Mouse (Mus musculus) midbrain, embryonic 12.5 days (tissue): ENCODE data around the gene Ttc17. TPM values are rescaled to one million over a fixed set of nuclear protein-coding genes. Genes with fewer than 3 reads are reported as not detected.

Source experiments
- ATAC-seq: fragments of 200-750 bp; cut with Nextera tagmentation; 2 replicates; pipeline ENCODE4 v1.8.0; 2017; ENCODE audit warnings: low read depth, moderate TSS enrichment, moderate library complexity; ENCODE audit not compliant: low FRiP score
- H3K27ac ChIP-seq: fragments of 300-500 bp; sonication (generic); replicated peaks from 2 replicates; pipeline ENCODE4 v1.5.1; 2016; ENCODE audit warnings: mild to moderate bottlenecking
- H3K27me3 ChIP-seq: fragments of 300-500 bp; sonication (generic); 2 replicates; pipeline ENCODE4 v1.6.1; 2016; ENCODE audit warnings: mild to moderate bottlenecking
- H3K36me3 ChIP-seq: fragments of 300-500 bp; sonication (generic); 2 replicates; pipeline ENCODE4 v1.6.1; 2016
- H3K4me1 ChIP-seq: fragments of 300-500 bp; sonication (generic); 2 replicates; pipeline ENCODE4 v1.6.1; 2016
- H3K4me2 ChIP-seq: fragments of 300-500 bp; sonication (generic); replicated peaks from 2 replicates; pipeline ENCODE4 v1.6.1; 2016; ENCODE audit warnings: mild to moderate bottlenecking, moderate library complexity
- H3K4me3 ChIP-seq: fragments of 300-500 bp; sonication (generic); 2 replicates; pipeline ENCODE4 v1.5.1; 2016; ENCODE audit warnings: mild to moderate bottlenecking
- H3K9ac ChIP-seq: fragments of 300-500 bp; sonication (generic); replicated peaks from 2 replicates; pipeline ENCODE4 v1.6.1; 2016; ENCODE audit warnings: mild to moderate bottlenecking, moderate library complexity
- H3K9me3 ChIP-seq: fragments of 300-500 bp; sonication (generic); 2 replicates; pipeline ENCODE4 v1.6.1; 2016; ENCODE audit warnings: mild to moderate bottlenecking
- WGBS: fragments of 180-500 bp; shearing (Covaris S2); methylation state at CpG from one replicate; pipeline ENCODE4 v1.1.7; 2016; 5-methylcytosine and 5-hydroxymethylcytosine counted together
- polyA plus RNA-seq: library from polyadenylated mRNA; unstranded; fragments of >200 nt; fragmentation: Nextera tagmentation; extraction: Ambion mirVana; gene quantifications from 2 replicates; pipeline ENCODE4 v1.2.1, GENCODE M21; 2016

Gene Ttc17
- 17.4 and 20.0 TPM in 2 replicates for polyA plus RNA-seq

DNA sequence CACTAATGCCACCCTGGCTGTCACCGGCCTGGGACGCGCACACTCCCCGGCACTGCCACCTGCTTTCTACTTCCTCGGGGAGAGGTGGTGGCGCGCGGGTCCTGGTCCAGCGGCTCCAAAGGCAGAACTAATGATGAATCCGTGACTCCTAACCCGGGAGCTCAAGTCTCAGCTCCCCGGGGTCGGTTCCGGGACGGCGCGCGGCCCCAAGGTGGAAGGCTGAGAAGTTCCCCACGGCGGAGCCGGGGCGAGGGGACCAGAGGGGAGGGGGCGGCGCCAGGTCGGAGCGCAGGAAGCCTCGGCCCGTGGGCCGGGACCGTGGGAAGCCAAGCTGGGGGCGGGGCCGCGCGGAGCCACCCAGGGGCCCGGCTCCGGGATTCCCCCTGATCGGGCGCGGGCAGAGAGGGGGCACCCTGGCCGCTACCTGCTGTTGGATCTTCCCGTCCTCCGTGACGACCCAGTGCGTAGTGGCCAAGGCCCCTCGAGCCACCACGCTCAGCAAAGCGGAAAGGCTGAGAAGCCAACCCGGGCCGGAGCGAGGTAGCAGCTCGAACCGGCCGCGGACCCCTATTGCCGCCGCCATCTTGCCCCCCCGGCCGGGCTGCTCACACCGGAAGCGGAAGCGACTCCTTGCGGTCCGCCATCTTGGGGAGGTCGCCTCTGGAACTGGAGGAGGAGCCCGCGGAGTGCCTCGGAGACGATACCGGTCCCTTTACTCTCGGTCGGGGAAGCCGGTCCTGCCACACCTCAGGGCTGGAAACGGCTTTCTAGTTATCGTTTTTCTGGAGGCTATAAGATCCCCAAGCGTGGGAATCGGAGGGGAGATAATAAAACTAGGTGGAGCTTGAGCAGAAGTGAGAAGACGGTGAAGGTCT lies at the start of gene Ttc17:
Ttc17 (minus strand) TSS at position 607 of the 875 bp plus-strand sequence.
- Histone ChIP-seq H3K4me3 (peak within 1 kb of the TSS; percentile 97), H3K4me1 (peaks cover 30% of the 10 kb centered on the region), H3K36me3 (peaks cover 11% of the 10 kb centered on the region), H3K4me2 (peak within 1 kb of the TSS; percentile 68), H3K27ac (peak within 1 kb of the TSS; percentile 91), H3K9ac (peak within 1 kb of the TSS; percentile 86), H3K9me3 (no peaks in the 10 kb centered on the region), H3K27me3 (no peaks in the 10 kb centered on the region)
- ATAC-seq: peak; percentile 95
- WGBS: under 1% methylated on average over 74 of the region's 77 CpGs

DNA sequence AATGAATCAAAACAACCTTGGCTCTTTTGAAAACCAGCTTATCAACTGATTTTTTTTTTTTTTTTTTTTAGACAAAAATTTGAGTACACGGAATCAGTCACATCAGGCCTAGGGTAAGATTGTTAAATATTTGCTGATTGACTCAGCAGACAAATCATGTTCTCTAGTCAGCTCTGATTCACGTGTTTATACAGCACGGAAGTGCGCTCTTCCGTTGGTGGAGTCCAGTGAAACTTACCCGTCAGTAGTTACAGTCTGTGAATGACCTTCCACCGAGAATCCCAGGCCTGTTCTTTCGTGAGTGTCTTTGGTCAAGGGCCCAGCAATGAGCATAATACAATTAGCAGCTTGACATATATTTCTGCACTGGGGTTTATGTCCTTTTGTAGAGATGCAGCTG lies 43.2 kb upstream of the Ttc17 start:
- H3K27me3 ChIP-seq: no peaks in the 10 kb centered on the region
- 88% methylated on average over 8 of the region's 8 CpGs for WGBS

DNA sequence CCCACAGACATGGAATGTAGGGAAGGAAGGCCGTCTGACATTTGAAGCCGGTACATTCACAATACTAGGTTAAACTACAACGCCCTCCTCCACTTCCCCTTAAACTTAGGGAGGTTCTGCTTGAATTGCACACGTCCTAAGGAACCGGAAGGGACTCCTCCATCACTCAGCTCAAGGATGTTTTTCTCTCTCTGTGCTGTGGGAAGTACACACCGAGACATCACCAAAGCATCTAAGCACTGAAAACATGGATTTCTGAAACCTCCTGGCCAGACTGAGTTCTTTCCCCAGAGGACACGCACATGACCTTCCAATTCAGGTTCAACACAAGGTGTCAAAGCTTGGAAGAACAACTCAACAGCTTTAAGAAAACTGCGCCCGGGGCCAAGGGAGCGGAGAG lies 30.5 kb upstream of the Ttc17 start:
- no peaks in the 10 kb centered on the region for H3K36me3 ChIP-seq
- H3K27me3 ChIP-seq: no peaks in the 10 kb centered on the region
- H3K27ac ChIP-seq: 0 out of 2 replicates have a peak overlapping the region, but pooled peaks have one; percentile 79
- WGBS: 1% methylated on average over 10 of the region's 10 CpGs
- H3K4me2 ChIP-seq: peak overlapping the region; percentile 95
- no peaks in the 10 kb centered on the region for H3K9me3 ChIP-seq
- ATAC-seq: no peak
- H3K4me3 ChIP-seq: peak overlapping the region; percentile 79
- peaks cover 23% of the 10 kb centered on the region for H3K4me1 ChIP-seq
- peak overlapping the region; percentile 91 for H3K9ac ChIP-seq

More for the DNA sequence above, 43.2 kb upstream of the Ttc17 start:
- Histone ChIP-seq H3K4me3 (no peak overlapping the region), H3K4me2 (no peak overlapping the region), H3K9me3 (no peaks in the 10 kb centered on the region), H3K9ac (no peak overlapping the region), H3K27ac (no peak overlapping the region), H3K36me3 (no peaks in the 10 kb centered on the region), H3K4me1 (no peaks in the 10 kb centered on the region)
- ATAC-seq: no peak

DNA sequence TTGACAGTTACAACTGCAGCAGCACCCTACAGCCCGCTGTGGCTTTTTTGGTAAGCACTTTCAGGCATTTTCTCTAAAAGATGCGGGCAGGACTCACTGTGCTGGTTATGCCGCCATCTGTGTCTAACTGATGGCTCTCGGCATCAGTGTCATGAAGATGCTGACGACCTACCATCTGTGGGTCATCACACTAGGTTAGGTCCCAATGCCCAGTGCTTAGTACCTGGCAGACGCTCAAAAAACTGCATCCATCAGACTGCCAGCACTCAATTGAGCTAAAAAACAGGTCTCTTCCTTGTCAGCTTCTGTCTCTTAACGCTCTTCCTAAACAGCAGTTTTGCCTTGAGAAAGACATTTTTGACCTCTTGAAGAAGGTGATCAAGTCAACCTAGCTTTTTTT lies 29.0 kb upstream of the Ttc17 start:
- Histone ChIP-seq H3K36me3 (no peaks in the 10 kb centered on the region), H3K9me3 (no peaks in the 10 kb centered on the region), H3K4me1 (peaks cover 23% of the 10 kb centered on the region), H3K27me3 (no peaks in the 10 kb centered on the region), H3K9ac (no peak overlapping the region), H3K27ac (no peak overlapping the region), H3K4me2 (no peak overlapping the region), H3K4me3 (no peak overlapping the region)
- no peak for ATAC-seq
- WGBS: 85% methylated on average over 7 of the region's 7 CpGs

DNA sequence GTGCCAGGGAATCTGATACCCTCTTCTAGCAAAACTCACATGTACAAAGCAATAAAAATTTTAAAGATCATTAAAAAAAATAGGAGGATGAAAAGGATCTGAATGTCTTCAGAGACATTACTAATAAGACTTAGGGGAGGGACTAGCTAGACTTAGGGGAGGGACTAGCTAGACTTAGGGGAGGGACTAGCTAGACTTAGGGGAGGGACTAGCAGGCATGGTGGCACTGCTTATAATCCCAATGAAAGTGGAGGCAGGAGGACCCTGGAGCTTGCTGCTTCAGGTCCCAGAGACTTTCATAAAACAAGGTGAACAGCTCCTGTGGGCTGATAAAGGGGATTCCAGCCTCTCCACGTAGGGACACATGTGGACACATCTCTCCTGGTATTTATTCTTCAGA lies 28.3 kb upstream of the Ttc17 start:
- Histone ChIP-seq H3K4me3 (no peak overlapping the region), H3K4me1 (peaks cover 23% of the 10 kb centered on the region), H3K27me3 (no peaks in the 10 kb centered on the region), H3K9ac (no peak overlapping the region), H3K27ac (no peak overlapping the region), H3K9me3 (no peaks in the 10 kb centered on the region), H3K36me3 (no peaks in the 10 kb centered on the region), H3K4me2 (no peak overlapping the region)
- no peak for ATAC-seq
- 50% methylated on average over 1 of the region's 1 CpGs for WGBS

DNA sequence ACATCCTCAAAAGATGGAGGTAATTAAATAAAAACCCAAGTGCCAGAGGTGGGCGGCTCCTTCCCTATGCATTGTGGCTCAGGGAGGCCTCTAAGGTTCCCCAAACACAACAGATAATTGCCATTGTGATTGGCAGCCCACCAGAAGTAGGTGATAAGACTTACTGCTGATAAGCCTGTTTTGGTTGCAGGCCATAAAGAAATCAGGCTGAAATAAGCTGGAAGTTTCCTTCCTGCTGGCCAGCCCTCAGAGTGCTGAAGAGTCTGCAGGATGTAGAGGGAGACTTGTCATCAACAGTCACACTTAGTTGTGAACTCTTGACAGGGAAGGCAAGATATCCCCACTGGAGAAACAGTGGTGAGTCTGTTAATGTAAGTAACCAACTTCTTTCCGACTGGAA lies 25.7 kb upstream of the Ttc17 start:
- WGBS: 85% methylated on average over 2 of the region's 2 CpGs
- Histone ChIP-seq H3K4me3 (no peak overlapping the region), H3K27me3 (no peaks in the 10 kb centered on the region), H3K27ac (no peak overlapping the region), H3K9me3 (no peaks in the 10 kb centered on the region), H3K4me2 (no peak overlapping the region), H3K9ac (no peak overlapping the region), H3K4me1 (peaks cover 23% of the 10 kb centered on the region), H3K36me3 (0 out of 2 replicates have a peak, but pooled peaks cover 7% of the 10 kb centered on the region)
- no peak for ATAC-seq

DNA sequence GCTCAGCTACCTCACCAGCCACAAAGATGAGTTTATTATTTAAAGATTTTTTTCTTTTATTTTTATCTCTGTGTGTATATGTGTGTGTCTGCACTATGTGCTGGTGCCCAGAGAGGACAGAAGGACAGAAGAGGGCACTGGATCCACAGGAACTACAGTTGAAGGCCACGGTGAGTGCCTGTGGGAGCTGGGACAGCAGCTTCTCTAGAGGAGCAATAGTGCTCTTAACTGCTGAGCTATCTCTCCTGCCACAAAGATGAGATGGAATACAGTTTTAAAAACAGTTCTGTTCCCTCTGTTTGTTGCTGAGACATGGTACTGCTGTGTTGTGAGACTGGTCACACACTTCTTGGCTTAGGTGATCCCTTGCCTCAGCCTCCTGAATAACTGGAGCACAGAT lies 22.0 kb upstream of the Ttc17 start:
- no peak for ATAC-seq
- H3K9ac ChIP-seq: no peak overlapping the region
- H3K4me2 ChIP-seq: no peak overlapping the region
- no peaks in the 10 kb centered on the region for H3K27me3 ChIP-seq
- no peaks in the 10 kb centered on the region for H3K9me3 ChIP-seq
- H3K4me1 ChIP-seq: no peaks in the 10 kb centered on the region
- WGBS: 91% methylated on average over 1 of the region's 1 CpGs
- H3K27ac ChIP-seq: no peak overlapping the region
- no peak overlapping the region for H3K4me3 ChIP-seq
- peaks cover 36% of the 10 kb centered on the region for H3K36me3 ChIP-seq

DNA sequence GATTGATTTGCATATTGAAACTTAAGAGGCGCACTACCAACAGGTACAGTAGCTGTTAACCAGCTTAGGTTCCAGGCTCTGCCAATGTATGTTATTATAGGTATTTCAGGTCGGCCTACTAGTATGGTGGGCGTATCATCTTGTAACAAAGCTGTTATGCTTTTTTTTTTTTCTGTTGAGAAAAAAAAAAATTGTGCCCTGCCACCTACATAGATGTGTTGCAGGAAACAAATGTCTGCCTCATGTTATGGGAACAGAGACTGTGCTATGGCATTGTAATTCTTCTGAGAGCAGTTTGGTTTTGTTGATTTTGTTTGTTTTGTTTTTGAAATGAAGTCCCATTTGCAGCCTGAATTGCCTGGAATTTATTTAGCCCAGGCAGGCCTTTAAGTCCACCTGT lies 952 bp upstream of the Ttc17 start:
- Histone ChIP-seq H3K27ac (no peak overlapping the region), H3K27me3 (no peaks in the 10 kb centered on the region), H3K36me3 (peaks cover 19% of the 10 kb centered on the region), H3K4me1 (peaks cover 30% of the 10 kb centered on the region), H3K9me3 (no peaks in the 10 kb centered on the region), H3K9ac (peak overlapping the region; percentile 52), H3K4me2 (peak overlapping the region; percentile 68), H3K4me3 (peak overlapping the region; percentile 97)
- no peak for ATAC-seq
- WGBS: 45% methylated on average over 3 of the region's 3 CpGs

DNA sequence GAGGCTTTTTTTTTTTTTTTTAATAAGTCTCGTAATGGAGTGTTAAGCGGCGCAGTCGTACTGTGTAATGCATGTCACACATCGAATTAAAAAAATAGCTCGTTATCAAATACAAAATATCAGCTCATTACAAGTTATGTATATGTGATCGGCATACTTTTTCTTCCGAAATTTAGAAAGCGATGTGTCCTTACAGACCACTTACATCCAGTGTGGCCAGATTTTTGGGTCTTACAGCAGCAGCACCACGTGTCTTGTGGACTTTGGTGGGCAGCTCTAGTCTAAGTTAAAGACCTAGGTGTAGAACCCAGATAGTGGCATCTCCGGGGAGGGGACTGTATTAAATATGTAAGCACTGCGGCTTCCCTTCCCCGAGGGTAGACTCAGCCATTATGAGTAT lies 532 bp upstream of the Ttc17 start:
- no peaks in the 10 kb centered on the region for H3K9me3 ChIP-seq
- no peaks in the 10 kb centered on the region for H3K27me3 ChIP-seq
- peaks cover 30% of the 10 kb centered on the region for H3K4me1 ChIP-seq
- 5% methylated on average over 13 of the region's 13 CpGs for WGBS
- peak overlapping the region; percentile 52 for H3K9ac ChIP-seq
- H3K4me2 ChIP-seq: peak overlapping the region; percentile 68
- peak overlapping the region; percentile 97 for H3K4me3 ChIP-seq
- peaks cover 16% of the 10 kb centered on the region for H3K36me3 ChIP-seq
- peak; percentile 34; the same call in 1 of the 2 replicates for ATAC-seq
- peak overlapping the region; percentile 91; the same call in 1 of the 2 replicates for H3K27ac ChIP-seq

DNA sequence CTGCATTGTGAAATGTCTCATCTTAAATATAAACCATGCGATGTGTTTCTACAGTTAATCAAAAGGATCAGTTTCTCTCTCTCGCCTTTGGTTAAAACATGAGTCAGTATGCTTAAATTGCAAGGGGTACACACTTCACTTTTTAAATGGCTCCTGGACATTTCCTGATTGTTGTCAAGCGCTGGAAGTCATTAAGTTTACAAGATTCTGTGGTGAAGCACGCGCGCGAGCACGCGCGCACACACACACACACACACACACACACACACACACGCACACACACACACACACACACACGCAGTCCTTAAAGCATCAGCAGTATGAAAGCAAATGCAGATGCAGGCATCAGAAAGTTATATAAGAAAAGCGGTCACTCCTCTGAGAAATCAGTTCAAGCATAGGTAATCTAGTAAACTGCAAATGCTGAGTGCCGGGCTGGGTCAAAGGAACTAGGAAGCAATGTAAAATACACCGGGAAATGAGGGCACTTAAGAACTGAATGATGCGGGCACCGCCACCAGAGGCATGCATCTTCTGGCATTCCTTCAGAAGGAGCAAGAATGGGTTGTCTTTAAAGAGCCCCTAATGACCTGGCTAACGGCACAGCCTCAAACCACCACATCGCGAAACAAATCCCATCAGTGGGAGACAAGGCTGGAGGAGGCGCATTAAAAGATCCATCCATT lies 949 bp downstream of the Ttc17 start:
- Histone ChIP-seq H3K27ac (peak overlapping the region; percentile 91), H3K4me2 (peak overlapping the region; percentile 68)
- WGBS: 9% methylated on average over 21 of the region's 21 CpGs

DNA sequence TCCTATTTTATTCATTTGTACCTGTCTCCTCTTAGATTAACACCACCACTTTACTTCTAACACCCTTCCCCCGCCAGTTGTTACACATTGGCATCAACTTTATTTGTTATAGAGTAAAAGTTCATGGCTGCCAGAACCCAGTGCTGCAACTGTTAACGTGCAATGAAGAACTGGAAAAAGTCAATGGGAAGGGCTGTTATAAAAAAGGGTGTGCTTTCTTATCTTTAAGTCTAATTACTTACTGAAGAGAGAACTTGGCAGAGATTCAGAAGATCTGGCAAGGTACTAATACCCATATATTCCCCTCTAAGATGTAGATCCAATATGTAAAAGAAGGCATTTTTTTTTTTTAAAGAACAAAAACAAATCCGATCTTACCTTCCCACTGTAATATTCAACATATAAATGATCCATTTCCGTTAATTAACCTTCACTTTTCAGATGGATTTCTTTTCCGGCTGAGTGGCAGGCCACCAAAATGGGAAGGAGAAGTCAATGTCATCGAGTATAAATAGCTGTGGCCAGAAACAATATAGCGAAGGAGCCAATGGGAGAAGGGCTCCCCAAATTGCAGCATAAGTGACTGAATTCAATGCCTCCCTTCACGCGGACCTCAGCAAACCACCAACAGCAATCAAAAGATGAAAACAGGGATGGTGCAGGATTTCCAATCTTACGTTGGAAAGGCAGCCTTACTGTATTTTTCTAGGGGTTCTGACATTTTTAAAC lies 1.8 kb downstream of the Ttc17 start:
- no peak overlapping the region for H3K4me3 ChIP-seq
- no peak overlapping the region for H3K9ac ChIP-seq
- H3K4me2 ChIP-seq: peak overlapping the region; percentile 68; the same call in 1 of the 2 replicates
- H3K27me3 ChIP-seq: no peaks in the 10 kb centered on the region
- no peak for ATAC-seq
- no peak overlapping the region for H3K27ac ChIP-seq
- H3K4me1 ChIP-seq: peaks cover 30% of the 10 kb centered on the region
- no peaks in the 10 kb centered on the region for H3K9me3 ChIP-seq
- H3K36me3 ChIP-seq: no peaks in the 10 kb centered on the region
- 71% methylated on average over 10 of the region's 10 CpGs for WGBS

More for the DNA sequence above, 949 bp downstream of the Ttc17 start:
- peaks cover 3% of the 10 kb centered on the region; the same call in 1 of the 2 replicates for H3K36me3 ChIP-seq
- peaks cover 30% of the 10 kb centered on the region for H3K4me1 ChIP-seq
- peak overlapping the region; percentile 86 for H3K9ac ChIP-seq
- no peaks in the 10 kb centered on the region for H3K27me3 ChIP-seq
- peak overlapping the region; percentile 97 for H3K4me3 ChIP-seq
- H3K9me3 ChIP-seq: no peaks in the 10 kb centered on the region
- ATAC-seq: no peak; the same call in 1 of the 2 replicates
